Mouse (Mus musculus) limb, embryonic 13.5 days (tissue): ENCODE measurements around the gene Dusp10. TPM values are rescaled to one million over a fixed set of nuclear protein-coding genes. Genes with fewer than 3 reads are reported as not detected.

Source experiments
- polyA plus RNA-seq: library from polyadenylated mRNA; unstranded; fragments of >200 nt; fragmentation: Nextera tagmentation; extraction: Ambion mirVana; gene quantifications from 2 replicates; pipeline ENCODE4 v1.2.1, GENCODE M21; 2015

Dusp10 gene
- polyA plus RNA-seq, 1 experiment from 2014 or later = 13.4 TPM

Other genes with a start within 250 kb of the Dusp10 start
- 1.8 and 2.4 TPM in 2 replicates for gene 1700056E22Rik, start 21.0 kb downstream of the Dusp10 start, polyA plus RNA-seq